Mouse (Mus musculus) ES-Bruce4 (cell line): ENCODE data around the gene Usp7.

Experiments
- CTCF ChIP-seq: IDR thresholded peaks from one replicate; pipeline ENCODE4 v1.8.1; 2011; ENCODE audit warnings: low read depth, low read length
- EP300 ChIP-seq: IDR thresholded peaks from 2 replicates; pipeline ENCODE4 v1.6.1; 2011; ENCODE audit warnings: low read depth, low read length; ENCODE audit not compliant: insufficient read depth
- POLR2A ChIP-seq: IDR thresholded peaks from one replicate; pipeline ENCODE4 v1.8.1; 2011; ENCODE audit warnings: low read length; ENCODE audit not compliant: insufficient read depth

- TF ChIP-seq CTCF (no peak), EP300 (no peak), POLR2A (no peak)
These were observed 23.5 kb downstream of the Usp7 start for GRCm38 (mm10) chr16:8768588-8768987.
